Mouse (Mus musculus): ENCODE measurements around the gene Echs1.

Gene Echs1

DNA sequence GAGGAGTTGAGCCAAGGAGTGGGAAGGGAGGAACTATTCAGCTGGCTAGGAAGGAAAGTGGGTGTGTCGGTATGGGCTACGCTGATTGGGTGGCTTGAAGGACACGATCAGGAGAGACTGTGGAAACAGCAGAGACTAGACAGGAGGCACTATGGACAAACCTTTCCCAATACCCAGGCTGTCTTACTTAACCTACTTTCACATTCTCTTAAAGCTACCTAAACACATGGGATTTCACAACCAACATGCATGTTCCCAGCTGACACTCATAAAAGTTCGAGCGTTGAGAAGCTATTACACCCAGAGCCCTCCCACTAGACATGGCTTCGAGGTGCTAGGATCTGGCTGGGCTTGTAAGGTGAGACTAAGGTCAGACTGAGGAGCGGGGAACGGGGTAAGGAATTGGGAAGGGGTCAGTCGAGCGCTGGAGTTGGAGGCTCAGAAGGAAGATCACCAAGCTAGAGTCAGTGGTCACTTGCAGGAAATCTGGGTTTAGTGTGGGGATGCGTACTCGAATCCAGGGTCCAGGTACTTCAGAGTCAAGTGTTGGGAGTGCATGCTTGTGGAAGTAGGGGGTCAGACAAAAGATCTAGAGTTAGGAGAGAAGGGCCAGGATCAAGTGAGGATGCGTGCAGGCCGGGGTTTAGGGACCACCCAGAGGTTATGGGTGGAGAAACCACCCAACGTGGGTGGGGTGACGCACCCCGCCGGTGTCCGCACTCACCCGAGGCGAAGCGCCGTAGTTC, 520 bp downstream of the Echs1 start, which contains the start of gene Paox:
Gene Paox (plus strand): TSS at position 217 of the 746 bp plus-strand sequence.
- peak; percentile 75 for DNase-seq (ENCODE audit: low spot score)

- no peak for DNase-seq (ENCODE audit: low spot score)
Measured at GRCm38 (mm10) chr7:140111943-140112342, 4.3 kb downstream of the Echs1 start.

- DNase-seq (ENCODE audit: low spot score): no peak
Measured at GRCm38 (mm10) chr7:140104009-140104408, 12.3 kb downstream of the Echs1 start.

DNA sequence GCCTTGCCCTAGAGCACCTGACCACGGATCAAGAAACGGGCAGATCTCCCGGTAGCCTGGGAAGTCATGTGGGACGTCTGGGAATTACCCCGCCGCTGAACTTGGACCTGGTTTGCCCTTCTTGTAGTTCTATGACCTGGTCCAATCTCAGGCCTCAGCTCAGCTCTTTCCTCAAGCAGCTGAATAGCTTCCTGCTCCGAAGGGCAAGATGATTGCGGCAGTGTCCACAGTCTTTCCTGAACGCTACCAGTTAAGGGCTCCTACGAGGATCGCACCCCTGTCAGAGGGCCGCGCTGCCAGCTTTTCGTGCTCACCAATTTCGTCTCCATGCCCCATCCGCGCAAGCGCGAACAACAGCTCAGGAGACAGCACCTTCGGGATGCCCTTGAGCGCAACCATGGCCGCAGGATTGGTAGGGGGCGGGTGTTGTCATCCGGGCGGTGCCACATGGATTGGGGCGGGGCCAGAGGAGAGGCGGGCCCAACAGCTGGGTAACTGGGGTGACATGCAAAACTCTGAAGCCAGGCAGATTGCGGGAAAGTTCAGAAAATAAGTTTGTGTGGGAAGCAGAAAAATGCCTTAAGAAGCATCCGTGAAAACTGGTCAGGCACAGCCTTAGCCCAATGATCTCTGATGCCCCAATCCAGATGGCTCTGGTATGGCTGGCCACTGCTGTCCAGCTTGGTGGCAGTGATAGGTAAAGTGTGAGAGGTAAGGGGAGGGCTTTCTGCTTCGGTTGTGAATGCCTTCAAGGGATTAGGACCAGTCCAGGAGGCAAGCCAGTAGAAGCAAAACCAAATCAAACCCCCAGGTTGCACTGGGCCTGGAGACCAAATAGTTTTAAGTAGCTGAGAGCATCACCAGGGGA, 14.0 kb downstream of the Echs1 start, which contains the start of gene Fuom:
Gene Fuom (minus strand): TSS at position 449 of the 868 bp plus-strand sequence.
- peak; percentile 92 for DNase-seq (ENCODE audit: low spot score)

- no peak for DNase-seq (ENCODE audit: low spot score)
Measured at GRCm38 (mm10) chr7:140101498-140101897, 14.8 kb downstream of the Echs1 start.

DNA sequence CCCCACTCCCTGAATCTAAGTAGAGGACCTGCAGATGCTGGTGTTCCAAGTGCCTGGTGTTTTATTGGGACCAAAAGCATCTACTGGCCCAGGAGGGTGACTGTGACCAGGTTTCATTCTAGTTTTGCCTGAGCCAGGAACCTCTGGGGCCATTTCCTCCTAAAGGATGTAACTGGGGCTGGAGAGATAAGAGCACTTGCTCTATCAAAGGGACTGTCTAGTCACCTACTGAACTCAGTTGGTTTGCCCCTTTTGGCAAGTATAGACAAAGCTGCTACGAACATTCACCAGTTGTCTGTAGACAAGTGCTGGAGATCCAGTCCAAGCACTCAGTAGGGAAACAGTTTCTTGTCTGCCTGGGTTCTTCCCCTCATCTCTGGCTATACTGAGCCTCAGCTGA, 17.8 kb downstream of the Echs1 start:
- DNase-seq (ENCODE audit: low spot score): no peak

GRCm38 (mm10) chr7:140096055-140096454, 20.2 kb downstream of the Echs1 start:
- DNase-seq (ENCODE audit: low spot score): no peak

DNA sequence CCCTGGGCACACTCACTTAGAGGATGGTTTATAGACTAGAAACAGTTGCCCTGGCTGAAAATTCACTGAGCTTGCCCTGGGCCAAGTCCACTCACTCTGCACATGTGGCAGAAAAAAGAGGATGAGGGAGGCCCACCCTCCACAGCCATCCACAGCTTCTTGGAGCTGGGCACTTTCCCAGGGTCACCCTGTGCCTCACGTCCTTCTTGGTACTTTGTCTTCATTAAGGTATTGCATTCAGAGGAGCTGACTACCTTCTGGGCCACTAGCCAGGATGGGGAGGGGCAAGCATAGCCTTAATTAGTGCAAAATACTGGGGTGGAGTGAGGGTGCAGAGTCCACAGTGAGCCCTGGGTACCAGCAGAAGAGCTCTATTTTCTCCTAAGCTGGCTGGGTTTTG, 20.7 kb downstream of the Echs1 start:
- no peak for DNase-seq (ENCODE audit: low spot score)

DNA sequence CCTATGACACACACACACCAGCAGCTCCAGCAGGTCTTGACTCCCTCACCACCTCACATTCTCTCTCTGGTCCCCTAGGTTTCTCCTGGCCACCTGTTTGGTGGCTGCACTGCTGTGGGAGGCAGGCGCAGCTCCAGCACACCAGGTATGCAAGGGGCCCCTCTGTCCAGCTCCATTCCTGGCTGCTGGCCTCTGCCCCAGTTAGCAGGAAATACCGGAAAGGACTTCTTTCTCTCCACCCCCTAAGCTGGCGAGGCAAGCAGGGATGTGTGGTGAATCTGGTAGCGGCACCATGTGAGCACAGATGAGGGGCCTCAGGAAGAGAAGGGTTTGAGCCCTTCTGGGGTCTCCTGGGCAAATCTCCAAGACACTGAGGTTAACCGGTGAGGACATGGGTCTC, 21.3 kb downstream of the Echs1 start:
- no peak for DNase-seq (ENCODE audit: low spot score)

GRCm38 (mm10) chr7:140092924-140093528, 23.2 kb downstream of the Echs1 start, which contains the start of gene Prap1:
Gene Prap1 (plus strand): TSS chr7:140093395.
- DNase-seq (ENCODE audit: low spot score): no peak

GRCm38 (mm10) chr7:140090601-140091000, 25.7 kb downstream of the Echs1 start:
- DNase-seq (ENCODE audit: low spot score): no peak

DNA sequence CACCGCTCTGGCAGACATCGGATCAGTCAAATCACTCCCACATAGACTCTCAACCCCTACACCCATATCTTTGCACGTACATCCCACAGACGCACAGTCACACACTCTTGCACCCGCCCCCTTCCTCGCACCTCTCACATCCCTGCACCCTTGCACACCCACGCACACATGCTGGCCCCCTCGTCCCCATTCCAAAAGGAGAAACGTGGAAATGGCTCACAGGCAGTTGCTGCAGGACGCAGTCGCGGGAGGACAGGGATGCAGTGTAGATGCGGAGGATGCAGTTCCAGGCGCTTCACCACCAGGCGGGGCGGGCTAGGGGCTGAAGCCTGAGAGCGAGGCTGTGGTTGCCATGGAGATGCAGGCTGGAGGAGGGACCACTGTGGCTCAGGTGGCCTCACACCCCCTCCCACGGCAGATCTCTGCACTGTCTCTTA, 34.0 kb downstream of the Echs1 start, which contains the start of gene Caly:
Gene Caly (minus strand): TSS at position 307 of the 437 bp plus-strand sequence.
- peak; percentile 87 for DNase-seq (ENCODE audit: low spot score)

DNA sequence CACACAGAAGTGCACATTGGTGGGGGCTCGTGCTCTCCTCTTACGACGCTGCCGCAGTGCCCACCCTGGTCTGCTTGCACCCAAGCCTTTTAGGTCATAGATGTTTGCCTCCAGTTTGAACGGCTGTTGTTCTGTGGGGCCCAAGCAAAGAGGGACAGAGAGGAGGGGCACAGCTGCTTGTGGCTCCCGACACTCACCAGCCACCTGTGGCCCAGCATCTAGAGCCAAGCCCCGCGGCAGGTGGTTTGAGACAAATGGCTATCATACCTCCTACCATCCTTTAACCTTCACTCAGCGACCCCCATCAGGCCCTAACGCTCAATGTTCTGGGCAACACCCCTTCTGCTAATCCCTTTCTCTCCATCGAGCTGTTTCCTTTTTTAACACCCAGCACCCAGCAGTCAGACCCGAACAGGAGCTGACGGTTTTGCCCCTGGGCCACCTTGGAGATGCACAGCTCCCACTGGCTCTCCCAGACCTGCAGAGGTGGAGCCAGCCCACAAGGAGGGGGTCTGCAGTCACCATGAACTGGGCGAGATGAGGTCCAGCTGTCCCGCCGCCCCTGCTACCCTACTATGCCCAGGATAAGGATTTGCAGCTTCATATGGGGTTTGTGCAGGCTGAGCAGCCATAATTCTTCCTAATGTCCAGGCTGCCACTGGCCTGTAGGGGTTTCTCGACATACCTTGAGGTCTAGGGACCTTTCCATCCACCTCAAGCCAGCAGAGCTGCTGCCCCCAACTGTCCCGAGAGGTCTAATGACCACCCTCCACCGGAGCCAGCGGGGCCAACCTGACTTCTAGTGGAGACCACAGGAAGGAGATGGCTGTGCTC, 34.7 kb downstream of the Echs1 start:
- no peak for DNase-seq (ENCODE audit: low spot score)

DNA sequence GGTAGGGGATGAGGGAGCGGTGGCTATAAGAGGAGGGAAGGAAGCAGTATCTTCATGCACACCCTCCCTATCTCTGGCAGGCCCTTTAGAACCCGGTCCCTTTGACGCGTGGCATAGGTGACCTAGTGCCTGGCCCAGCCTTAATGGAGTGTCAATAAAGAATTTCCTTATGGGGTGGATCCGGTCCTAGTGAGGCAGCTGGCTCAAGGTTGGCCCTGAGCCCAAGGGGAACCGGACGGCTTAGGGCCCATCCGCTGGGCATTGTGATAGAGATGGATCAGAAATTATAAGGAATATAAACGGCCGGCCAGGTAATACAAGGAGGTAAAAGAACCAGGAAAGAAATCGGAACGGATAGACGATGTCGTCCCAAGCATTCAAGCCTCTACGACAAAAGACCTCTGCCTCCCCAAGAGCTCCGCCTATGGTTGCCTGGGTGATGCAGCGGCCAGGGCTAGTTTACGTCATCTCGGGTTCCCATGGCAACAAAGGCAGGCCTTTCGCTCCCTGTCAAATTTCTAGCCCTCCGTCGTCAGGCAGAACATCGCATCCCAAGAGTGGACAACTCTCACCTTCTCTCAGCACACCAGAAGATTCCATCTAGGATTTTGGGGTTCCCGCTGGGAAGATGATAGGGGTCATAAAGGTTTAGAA, 35.6 kb downstream of the Echs1 start:
- peak; percentile 96 for DNase-seq (ENCODE audit: low spot score)

DNA sequence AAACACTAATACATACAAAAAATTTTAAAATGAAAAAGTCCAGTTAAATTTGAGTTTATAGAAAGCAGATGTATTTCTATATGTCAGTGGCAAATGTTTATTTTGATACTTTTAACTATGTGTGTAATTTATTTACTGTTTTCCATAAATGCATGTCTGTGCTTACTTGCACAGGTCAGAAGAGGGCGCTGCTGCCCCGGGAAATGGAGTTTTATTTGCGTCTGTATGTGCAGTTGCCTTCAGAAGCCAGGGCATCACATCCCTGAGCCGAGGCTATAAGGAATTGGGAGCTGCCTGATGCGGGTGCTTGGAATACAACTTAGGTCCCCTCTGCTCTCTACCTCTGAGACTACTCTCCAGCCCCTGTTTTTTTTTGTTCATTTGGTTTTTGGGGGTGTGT, 37.6 kb downstream of the Echs1 start:
- DNase-seq (ENCODE audit: low spot score): peak; percentile 88

GRCm38 (mm10) chr7:140077698-140078097, 38.6 kb downstream of the Echs1 start:
- DNase-seq (ENCODE audit: low spot score): peak; percentile 60

- peak; percentile 70 for DNase-seq (ENCODE audit: low spot score)
Measured at GRCm38 (mm10) chr7:140070042-140070711, 46.1 kb downstream of the Echs1 start.

DNA sequence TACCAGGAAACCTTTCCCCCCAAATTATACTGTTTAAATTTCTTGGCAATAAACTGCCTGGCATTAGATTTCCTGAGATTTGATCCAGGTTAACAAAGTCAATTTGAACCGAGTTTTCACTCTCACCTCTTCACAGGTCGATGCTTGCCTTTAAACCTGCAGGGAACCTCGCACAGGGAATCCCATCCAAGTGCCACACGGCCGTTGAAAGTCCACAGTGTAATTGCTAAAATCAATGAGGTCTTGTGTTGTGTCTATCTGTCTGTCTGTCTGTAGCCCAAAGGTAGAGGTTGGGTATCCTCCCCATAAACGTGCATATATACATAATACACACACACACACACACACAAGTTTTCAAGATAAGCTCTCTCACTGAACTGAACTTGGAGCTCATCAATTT, 48.9 kb downstream of the Echs1 start:
- no peak for DNase-seq (ENCODE audit: low spot score)

GRCm38 (mm10) chr7:140063092-140063491, 53.2 kb downstream of the Echs1 start:
- peak; percentile 85 for DNase-seq (ENCODE audit: low spot score)

DNA sequence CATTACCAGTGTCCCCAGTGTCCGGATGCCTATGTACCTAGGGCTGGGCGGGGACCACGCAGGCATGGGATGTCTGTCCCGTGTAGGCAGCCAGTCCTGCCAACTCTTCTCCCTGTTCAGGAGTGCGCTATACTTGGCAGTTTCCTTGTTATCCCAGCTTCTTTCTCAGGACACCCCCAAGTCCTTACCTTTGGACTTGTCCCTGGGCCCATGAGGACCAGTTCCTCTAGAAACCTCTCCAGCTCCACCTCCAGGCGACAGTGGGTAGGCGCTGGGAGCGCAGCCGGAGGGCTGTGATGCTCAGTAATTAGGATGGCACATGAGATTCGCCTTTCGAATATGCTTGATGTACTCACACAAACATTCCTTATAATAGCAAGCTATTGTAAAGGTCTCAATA, 54.0 kb downstream of the Echs1 start:
- DNase-seq (ENCODE audit: low spot score): peak; percentile 71

DNA sequence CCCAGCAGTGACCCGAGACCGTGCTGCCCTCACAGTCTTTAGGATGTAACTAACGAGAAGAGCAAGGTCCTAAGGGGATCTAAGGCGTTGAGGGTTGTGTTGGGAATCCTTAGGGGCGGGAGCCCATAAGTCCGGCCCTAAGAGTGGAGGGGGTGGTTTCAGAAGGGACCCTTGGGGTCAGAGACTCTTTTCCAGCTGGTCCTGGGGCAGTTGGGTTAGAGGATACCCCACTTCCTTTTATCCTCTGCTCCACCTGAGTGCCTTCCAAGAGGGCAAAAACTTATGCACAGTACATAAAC, 54.5 kb downstream of the Echs1 start:
- peak; percentile 27 for DNase-seq (ENCODE audit: low spot score)
